In the genomic region with DNA sequence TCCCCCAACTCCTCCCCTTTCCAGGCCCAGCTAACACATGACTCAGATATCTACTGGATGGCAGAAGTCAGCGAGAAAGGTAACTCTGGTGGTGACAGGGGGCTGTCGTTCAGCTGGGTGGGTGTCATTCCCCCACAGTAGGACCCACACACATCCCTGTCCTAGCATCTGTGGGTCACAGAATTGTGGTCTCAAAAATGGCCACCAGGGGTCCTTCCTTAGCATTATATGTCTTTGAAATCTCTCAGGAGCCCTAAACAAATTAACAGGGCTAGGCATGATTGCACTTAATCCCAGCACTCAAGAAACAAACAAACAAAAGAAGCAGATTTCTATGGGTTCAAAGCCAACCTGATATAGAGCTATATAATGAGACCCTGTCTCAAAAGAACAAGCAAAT, we compare ENCODE assay signal across 17 mouse cellular contexts. TPM values are rescaled to one million over a fixed set of nuclear protein-coding genes. Genes with fewer than 3 reads are reported as not detected.
A peak's percentile ranks its signal among the peaks of the same experiment; 100 is the strongest.
DNase-seq lines count a peak whose midpoint lies in the region; ATAC-seq and TF ChIP-seq lines count a peak whose summit lies in the region.
"Had no signal": no experiment of that assay in that cellular context is flagged by ENCODE, and none has a peak within 500 bp of the region (broad histone marks: within the 10 kb centered on the region; RNA-seq: fewer than 3 reads in every experiment).

No protein-coding gene starts in this region.

- ATAC-seq in kidney, postnatal 0 days (replicated peaks; ENCODE audit: low FRiP score, low read depth): no peak
- peak; percentile 66 for ATAC-seq in common myeloid progenitor, adult 5-6 weeks (replicated peaks; ENCODE audit: low read depth, poor library complexity, severe bottlenecking)
- no peak for ATAC-seq in inflammation-experienced regulatory T-cells, adult 6 months
- ATAC-seq: forebrain, embryonic 15.5 days had no signal

- no peak overlapping the region for H3K27ac ChIP-seq in kidney, postnatal 0 days
- H3K27ac ChIP-seq: embryonic facial prominence, embryonic 15.5 days; forebrain, embryonic 15.5 days had no signal

- TF ChIP-seq CTCF in kidney, postnatal 0 days (IDR thresholded peaks at IDR 0.05; ENCODE audit: low read depth): peak; percentile 47

- H3K36me3 ChIP-seq in kidney, postnatal 0 days (ENCODE audit: insufficient read depth, low read length): peaks cover 14% of the 10 kb centered on the region; the same call in 1 of the 2 replicates
- H3K36me3 ChIP-seq: forebrain, embryonic 15.5 days had no signal

- DNase-seq in kidney, postnatal 0 days (ENCODE audit: low spot score): no peak
- no peak for DNase-seq in kidney, postnatal 14 days
- DNase-seq in thymus, postnatal 14 days: peak; percentile 32
- no peak for DNase-seq in thymus, postnatal 36 days
- no peak for DNase-seq in ovary, postnatal 10 days (ENCODE audit: low spot score)
- DNase-seq in urinary bladder, adult 18-20 months (ENCODE audit: low spot score in 2 of 2): no peak
- DNase-seq: gastrocnemius, postnatal 25 days had no signal

- H3K4me1 ChIP-seq in kidney, postnatal 0 days (replicated peaks; ENCODE audit: insufficient read depth, low read length): no peaks in the 10 kb centered on the region
- H3K4me1 ChIP-seq: forebrain, embryonic 15.5 days had no signal

- 80% methylated on average over 2 of the region's 2 CpGs for WGBS in kidney, postnatal 0 days

- no peaks in the 10 kb centered on the region for H3K9me3 ChIP-seq in kidney, postnatal 0 days (replicated peaks; ENCODE audit: low read length)
- H3K9me3 ChIP-seq: embryonic facial prominence, embryonic 15.5 days; forebrain, embryonic 15.5 days had no signal

- H3K4me3 ChIP-seq in kidney, postnatal 0 days (replicated peaks; ENCODE audit: low read depth, low read length): no peak overlapping the region
- H3K4me3 ChIP-seq: embryonic facial prominence, embryonic 15.5 days; forebrain, embryonic 15.5 days had no signal

- no peaks in the 10 kb centered on the region for H3K27me3 ChIP-seq in kidney, postnatal 0 days (ENCODE audit: insufficient read depth, low read length)
- H3K27me3 ChIP-seq: embryonic facial prominence, embryonic 15.5 days; forebrain, embryonic 15.5 days had no signal

- H3K4me2 ChIP-seq in kidney, postnatal 0 days (ENCODE audit: low read length): no peak overlapping the region
- H3K4me2 ChIP-seq: embryonic facial prominence, embryonic 15.5 days; forebrain, embryonic 15.5 days had no signal

- no peak overlapping the region for H3K9ac ChIP-seq in kidney, postnatal 0 days (ENCODE audit: low read depth, low read length)
- H3K9ac ChIP-seq: embryonic facial prominence, embryonic 15.5 days; forebrain, embryonic 15.5 days had no signal

RNA-seq across cellular contexts. Expression of a gene that starts 28.1 kb away (rescaled TPM):
- 10.5 and 15.1 TPM in 2 replicates for polyA plus RNA-seq in kidney, postnatal 0 days (2015; fragmentation: Nextera tagmentation; extraction: Ambion mirVana)
- 13.6 and 25.0 TPM in 2 replicates for total RNA-seq in common myeloid progenitor, adult 5-6 weeks (2017)
- 100 to 1,000 TPM in 1 of 3 experiments, 10 to 100 TPM in 2; 67.0 to 101 (median 94.0) TPM for polyA plus RNA-seq in inflammation-experienced regulatory T-cells, adult 6 months (2017; shearing (Covaris generic))

RNA-seq across cellular contexts. Expression of a gene that starts 34.5 kb away (rescaled TPM):
- polyA plus RNA-seq in kidney, postnatal 0 days (2015; fragmentation: Nextera tagmentation; extraction: Ambion mirVana): 20.9 and 23.3 TPM in 2 replicates
- not detected in 2 replicates for total RNA-seq in common myeloid progenitor, adult 5-6 weeks (2017)
- polyA plus RNA-seq in inflammation-experienced regulatory T-cells, adult 6 months (2017; shearing (Covaris generic)): not detected
- total RNA-seq: monocyte, adult 5-6 weeks had no signal

RNA-seq across cellular contexts. Expression of a gene that starts 44.8 kb away (rescaled TPM):
- polyA plus RNA-seq in kidney, postnatal 0 days (2015; fragmentation: Nextera tagmentation; extraction: Ambion mirVana): not detected in 2 replicates
- total RNA-seq in common myeloid progenitor, adult 5-6 weeks (2017): not detected in 2 replicates
- not detected for polyA plus RNA-seq in inflammation-experienced regulatory T-cells, adult 6 months (2017; shearing (Covaris generic))
- total RNA-seq: adrenal gland, adult 18-20 months; gastrocnemius, postnatal 25 days; left cerebral cortex, postnatal 36 days; monocyte, adult 5-6 weeks had no signal
- polyA plus RNA-seq: embryonic facial prominence, embryonic 15.5 days; forebrain, embryonic 15.5 days; heart, embryonic 14.5 days; large intestine, adult 2 months; small intestine, adult 2 months had no signal

RNA-seq across cellular contexts. Expression of a gene that starts 58.0 kb away (rescaled TPM):
- polyA plus RNA-seq in kidney, postnatal 0 days (2015; fragmentation: Nextera tagmentation; extraction: Ambion mirVana): 74.0 and 89.3 TPM in 2 replicates
- total RNA-seq in common myeloid progenitor, adult 5-6 weeks (2017): 0.23 and 0.63 TPM in 2 replicates
- polyA plus RNA-seq in inflammation-experienced regulatory T-cells, adult 6 months (2017; shearing (Covaris generic)): 1 to 10 TPM in 2 of 3 experiments, under 1 TPM in 1; 0.26 to 2.4 (median 1.1) TPM

Comparison
In these comparisons a context has a peak if more than half of its experiments do, and no peak if none do; other contexts are left out.
1. RNA of a gene that starts 34.5 kb away (polyA plus RNA-seq): 20.9 to 23.3 TPM in kidney, postnatal 0 days; not detected in inflammation-experienced regulatory T-cells, adult 6 months; every median in the first group is over 10 times any median in the second.